Mouse (Mus musculus) bone marrow macrophage, adult 2 months (primary cell): ENCODE data around the gene Fancg.

Experiments
- CTCF ChIP-seq: IDR thresholded peaks from 2 replicates; pipeline ENCODE4 v1.5.1; 2012; ENCODE audit warnings: low read depth, mild to moderate bottlenecking, low read length, moderate library complexity
- POLR2A ChIP-seq: IDR thresholded peaks from 2 replicates; pipeline ENCODE4 v1.6.1; 2012; ENCODE audit warnings: mild to moderate bottlenecking, low read depth, low read length, borderline replicate concordance

GRCm38 (mm10) chr4:42954297-42954696, 56.0 kb downstream of the Fancg start:
- TF ChIP-seq POLR2A (no peak), CTCF (peak; percentile 91)
